8 mouse cellular contexts compared by ENCODE assay signal in genomic region chr3:88553525-88553879, GRCm38 (mm10). TPM values are rescaled to one million over a fixed set of nuclear protein-coding genes. Genes with fewer than 3 reads are reported as not detected.
DNase-seq lines count a peak whose midpoint lies in the region; ATAC-seq and TF ChIP-seq lines count a peak whose summit lies in the region.

Gene Ubqln4, plus strand, starts transcription at chr3:88553758.

- H3K36me3 ChIP-seq in forebrain, embryonic 13.5 days (ENCODE audit: poor library complexity, severe bottlenecking) = peaks cover 33% of the 10 kb centered on the region
- H3K36me3 ChIP-seq in heart, postnatal 0 days (replicated peaks; ENCODE audit: control insufficient read depth, insufficient read depth, low read length) = peaks cover 29% of the 10 kb centered on the region
- peaks cover 7% of the 10 kb centered on the region for H3K36me3 ChIP-seq in liver, embryonic 16.5 days (ENCODE audit: control insufficient read depth, insufficient read depth)
- H3K36me3 ChIP-seq in neural tube, embryonic 12.5 days = peaks cover 27% of the 10 kb centered on the region
- peaks cover 8% of the 10 kb centered on the region; the same call in 1 of the 2 replicates for H3K36me3 ChIP-seq in stomach, postnatal 0 days (ENCODE audit: control insufficient read depth, insufficient read depth, low read length)

- 0 out of 2 replicates have a peak, but pooled peaks have one; percentile 20 for TF ChIP-seq EP300 in heart, postnatal 0 days (IDR thresholded peaks at IDR 0.05; ENCODE audit: low read depth)
- TF ChIP-seq EP300 in stomach, postnatal 0 days (optimal IDR thresholded peaks at IDR 0.05) = no peak

- no peaks in the 10 kb centered on the region for H3K27me3 ChIP-seq in forebrain, embryonic 13.5 days
- no peaks in the 10 kb centered on the region for H3K27me3 ChIP-seq in heart, postnatal 0 days (ENCODE audit: control insufficient read depth, insufficient read depth, low read length)
- no peaks in the 10 kb centered on the region for H3K27me3 ChIP-seq in liver, embryonic 16.5 days (ENCODE audit: control insufficient read depth, insufficient read depth, low read depth, low read length)
- no peaks in the 10 kb centered on the region for H3K27me3 ChIP-seq in neural tube, embryonic 12.5 days (replicated peaks)
- no peaks in the 10 kb centered on the region for H3K27me3 ChIP-seq in stomach, postnatal 0 days (ENCODE audit: control insufficient read depth, insufficient read depth, low read length)

- WGBS in forebrain, embryonic 13.5 days = 0% methylated on average over 20 of the region's 37 CpGs
- under 1% methylated on average over 28 of the region's 37 CpGs for WGBS in heart, postnatal 0 days
- WGBS in liver, embryonic 16.5 days (ENCODE audit: insufficient replicate concordance) = under 1% methylated on average over 26 of the region's 37 CpGs
- 0% methylated on average over 35 of the region's 37 CpGs for WGBS in neural tube, embryonic 12.5 days
- under 1% methylated on average over 26 of the region's 37 CpGs for WGBS in stomach, postnatal 0 days

- 0 out of 2 replicates have a peak, but pooled peaks cover 3% of the 10 kb centered on the region for H3K4me1 ChIP-seq in brown adipose tissue, adult 24 weeks (ENCODE audit: control insufficient read depth, insufficient read depth, insufficient read length, low read length)
- H3K4me1 ChIP-seq in forebrain, embryonic 13.5 days = peaks cover 32% of the 10 kb centered on the region
- peaks cover 20% of the 10 kb centered on the region for H3K4me1 ChIP-seq in heart, postnatal 0 days (ENCODE audit: control insufficient read depth, insufficient read depth)
- H3K4me1 ChIP-seq in liver, embryonic 16.5 days (ENCODE audit: control insufficient read depth, low read depth, low read length) = peaks cover 30% of the 10 kb centered on the region
- peaks cover 22% of the 10 kb centered on the region for H3K4me1 ChIP-seq in neural tube, embryonic 12.5 days
- no peaks in the 10 kb centered on the region; the same call in 1 of the 2 replicates for H3K4me1 ChIP-seq in stomach, postnatal 0 days (replicated peaks; ENCODE audit: control insufficient read depth, insufficient read depth)

- peak within 1 kb of the TSS; percentile 74 for H3K4me2 ChIP-seq in forebrain, embryonic 13.5 days
- H3K4me2 ChIP-seq in heart, postnatal 0 days (ENCODE audit: low read depth, low read length) = peak within 1 kb of the TSS; percentile 79
- peak within 1 kb of the TSS; percentile 99 for H3K4me2 ChIP-seq in liver, embryonic 16.5 days (ENCODE audit: low read depth, low read length)
- H3K4me2 ChIP-seq in neural tube, embryonic 12.5 days (replicated peaks) = peak within 1 kb of the TSS; percentile 85
- peak within 1 kb of the TSS; percentile 97 for H3K4me2 ChIP-seq in stomach, postnatal 0 days (replicated peaks; ENCODE audit: low read depth)

- peak within 1 kb of the TSS; percentile 93 for H3K9ac ChIP-seq in forebrain, embryonic 13.5 days
- H3K9ac ChIP-seq in heart, postnatal 0 days (replicated peaks; ENCODE audit: low read depth, low read length) = peak within 1 kb of the TSS; percentile 82
- peak within 1 kb of the TSS; percentile 92 for H3K9ac ChIP-seq in liver, embryonic 16.5 days (ENCODE audit: low read depth, low read length)
- H3K9ac ChIP-seq in neural tube, embryonic 12.5 days = peak within 1 kb of the TSS; percentile 90
- H3K9ac ChIP-seq in stomach, postnatal 0 days (ENCODE audit: low read length) = peak within 1 kb of the TSS; percentile 86

- TF ChIP-seq CTCF in heart, postnatal 0 days (IDR thresholded peaks at IDR 0.05; ENCODE audit: low read depth) = peak; percentile 71
- peak; percentile 76 for TF ChIP-seq CTCF in stomach, postnatal 0 days (IDR thresholded peaks at IDR 0.05; ENCODE audit: low read depth)

- ATAC-seq in CD4-positive, CD25-positive, alpha-beta regulatory T cell, adult 4 months = peak; percentile 68
- peak; percentile 87 for ATAC-seq in forebrain, embryonic 13.5 days
- ATAC-seq in heart, postnatal 0 days (ENCODE audit: insufficient read depth, low read depth) = peak; percentile 87
- ATAC-seq in liver, embryonic 16.5 days (ENCODE audit: low read depth) = peak; percentile 83
- ATAC-seq in neural tube, embryonic 12.5 days (ENCODE audit: low FRiP score, low read depth) = peak; percentile 92
- peak; percentile 88 for ATAC-seq in stomach, postnatal 0 days (ENCODE audit: low FRiP score, low TSS enrichment)

- DNase-seq in heart, postnatal 0 days (ENCODE audit: low spot score) = peak; percentile 87
- peak; percentile 94 to 96 for DNase-seq in kidney, postnatal 4 days
- DNase-seq in stomach, postnatal 0 days (ENCODE audit: low spot score) = peak; percentile 97

- H3K4me3 ChIP-seq in brown adipose tissue, adult 24 weeks (ENCODE audit: insufficient read depth, low read depth, low read length) = peak within 1 kb of the TSS; percentile 86
- peak within 1 kb of the TSS; percentile 85 for H3K4me3 ChIP-seq in forebrain, embryonic 13.5 days
- H3K4me3 ChIP-seq in heart, postnatal 0 days (ENCODE audit: low read depth, low read length) = peak within 1 kb of the TSS; percentile 74
- H3K4me3 ChIP-seq in liver, embryonic 16.5 days (ENCODE audit: low read depth, low read length) = peak within 1 kb of the TSS; percentile 95
- H3K4me3 ChIP-seq in neural tube, embryonic 12.5 days = peak within 1 kb of the TSS; percentile 89
- peak within 1 kb of the TSS; percentile 92 for H3K4me3 ChIP-seq in stomach, postnatal 0 days (ENCODE audit: low read depth, low read length)

- H3K27ac ChIP-seq in brown adipose tissue, adult 24 weeks (replicated peaks; ENCODE audit: low read depth, low read length) = peak within 1 kb of the TSS; percentile 94
- H3K27ac ChIP-seq in forebrain, embryonic 13.5 days = peak within 1 kb of the TSS; percentile 95
- peak within 1 kb of the TSS; percentile 96 for H3K27ac ChIP-seq in heart, postnatal 0 days (ENCODE audit: low read depth)
- peak within 1 kb of the TSS; percentile 92 for H3K27ac ChIP-seq in liver, embryonic 16.5 days (ENCODE audit: low read length)
- H3K27ac ChIP-seq in neural tube, embryonic 12.5 days = peak within 1 kb of the TSS; percentile 82
- peak within 1 kb of the TSS; percentile 98 for H3K27ac ChIP-seq in stomach, postnatal 0 days (replicated peaks)

- no peaks in the 10 kb centered on the region for H3K9me3 ChIP-seq in forebrain, embryonic 13.5 days (replicated peaks)
- H3K9me3 ChIP-seq in heart, postnatal 0 days (replicated peaks; ENCODE audit: control insufficient read depth, low read length) = no peaks in the 10 kb centered on the region
- no peaks in the 10 kb centered on the region for H3K9me3 ChIP-seq in liver, embryonic 16.5 days (replicated peaks; ENCODE audit: control insufficient read depth, low read length)
- H3K9me3 ChIP-seq in neural tube, embryonic 12.5 days = no peaks in the 10 kb centered on the region
- H3K9me3 ChIP-seq in stomach, postnatal 0 days (ENCODE audit: control insufficient read depth, low read length) = no peaks in the 10 kb centered on the region

RNA-seq across cellular contexts. Expression of gene Ubqln4, which starts in this region (rescaled TPM):
- 10 to 100 TPM; 11.9 to 12.0 TPM for polyA plus RNA-seq in CD4-positive, CD25-positive, alpha-beta regulatory T cell, adult 4 months (2017; shearing (Covaris generic))
- polyA plus RNA-seq in brown adipose tissue, adult 24 weeks (2012; ENCODE audit: insufficient read depth, insufficient read length, missing spikeins) = 36.6 and 42.2 TPM in 2 replicates
- polyA plus RNA-seq in forebrain, embryonic 13.5 days (2015; fragmentation: Nextera tagmentation; extraction: Ambion mirVana) = 43.5 and 47.5 TPM in 2 replicates
- 74.9 and 82.4 TPM in 2 replicates for total RNA-seq in heart, postnatal 0 days (2014; rRNA removed; ENCODE audit: low replicate concordance)
- polyA plus RNA-seq in heart, postnatal 0 days (2015; fragmentation: Nextera tagmentation; extraction: Ambion mirVana) = 18.3 and 19.0 TPM in 2 replicates
- polyA plus RNA-seq in liver, embryonic 16.5 days (2015; fragmentation: Nextera tagmentation; extraction: Ambion mirVana) = 14.8 and 16.4 TPM in 2 replicates
- 60.0 and 61.6 TPM in 2 replicates for polyA plus RNA-seq in neural tube, embryonic 12.5 days (2016; fragmentation: Nextera tagmentation; extraction: Ambion mirVana)
- polyA plus RNA-seq in stomach, postnatal 0 days (2015; fragmentation: Nextera tagmentation; extraction: Ambion mirVana) = 19.5 and 21.8 TPM in 2 replicates

Comparison
In these comparisons a context has a peak if more than half of its experiments do, and no peak if none do; other contexts are left out.
1. Peak in every context shown above with its lines: DNase-seq, ATAC-seq, H3K4me3 ChIP-seq and H3K27ac ChIP-seq.